Mouse (Mus musculus): ENCODE data around the gene Cacna1g.
A peak's percentile ranks its signal among the peaks of the same experiment; 100 is the strongest.

The Cacna1g gene

DNA sequence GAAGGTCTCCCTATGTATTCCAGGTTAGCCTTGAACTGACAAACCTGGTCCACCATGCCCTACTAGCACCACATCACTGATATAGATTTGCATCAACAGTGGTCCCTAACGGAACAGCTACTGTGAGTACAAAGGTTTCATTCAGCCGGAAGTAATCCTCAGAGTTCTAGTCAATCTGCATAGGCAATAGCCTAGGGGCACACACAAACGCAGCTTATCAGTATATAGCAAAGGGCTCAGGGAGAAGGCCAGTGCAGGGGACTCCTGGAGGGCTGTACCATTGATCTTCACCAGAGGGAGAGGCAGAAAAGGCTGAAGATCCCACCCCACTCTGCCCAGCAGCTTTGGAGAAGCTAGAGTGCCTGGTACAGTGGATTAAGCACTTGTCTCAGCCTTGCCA lies 27.0 kb downstream of the Cacna1g start:
- DNase-seq (ENCODE audit: low spot score in 2 of 2) = no peak

- no peak for DNase-seq (ENCODE audit: low spot score in 2 of 2)
Observed at GRCm38 (mm10) chr11:94445300-94445699, 28.7 kb downstream of the Cacna1g start.

GRCm38 (mm10) chr11:94444829-94445228 lies 29.2 kb downstream of the Cacna1g start:
- DNase-seq (ENCODE audit: low spot score in 2 of 2) = no peak

DNA sequence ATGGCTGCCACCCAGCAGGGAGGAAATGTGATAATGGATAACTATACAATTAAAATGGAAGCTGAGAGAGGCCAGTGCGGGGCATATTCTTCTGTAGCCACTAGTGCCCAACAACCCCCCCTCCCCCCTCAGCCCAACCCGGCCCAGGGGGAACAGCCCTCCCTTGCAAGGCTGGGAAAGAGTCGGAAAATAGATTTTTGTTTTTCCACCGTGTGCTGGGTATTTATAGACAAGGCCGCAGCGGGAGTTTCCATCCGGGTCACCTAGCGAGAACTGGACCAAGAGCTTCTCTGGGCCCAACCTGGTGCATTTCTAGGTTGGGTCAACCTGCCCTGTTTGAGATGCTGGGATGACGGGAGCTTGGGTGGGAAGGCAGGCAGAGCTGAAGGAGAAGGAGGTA lies 32.2 kb downstream of the Cacna1g start:
- DNase-seq (ENCODE audit: low spot score in 2 of 2) = no peak

- DNase-seq (ENCODE audit: low spot score in 2 of 2) = no peak
Observed at GRCm38 (mm10) chr11:94441122-94441521, 32.9 kb downstream of the Cacna1g start.

GRCm38 (mm10) chr11:94440421-94440820 lies 33.6 kb downstream of the Cacna1g start:
- DNase-seq (ENCODE audit: low spot score in 2 of 2) = no peak

GRCm38 (mm10) chr11:94429011-94429651 lies 44.9 kb downstream of the Cacna1g start:
- no peak for DNase-seq (ENCODE audit: low spot score in 2 of 2)

DNA sequence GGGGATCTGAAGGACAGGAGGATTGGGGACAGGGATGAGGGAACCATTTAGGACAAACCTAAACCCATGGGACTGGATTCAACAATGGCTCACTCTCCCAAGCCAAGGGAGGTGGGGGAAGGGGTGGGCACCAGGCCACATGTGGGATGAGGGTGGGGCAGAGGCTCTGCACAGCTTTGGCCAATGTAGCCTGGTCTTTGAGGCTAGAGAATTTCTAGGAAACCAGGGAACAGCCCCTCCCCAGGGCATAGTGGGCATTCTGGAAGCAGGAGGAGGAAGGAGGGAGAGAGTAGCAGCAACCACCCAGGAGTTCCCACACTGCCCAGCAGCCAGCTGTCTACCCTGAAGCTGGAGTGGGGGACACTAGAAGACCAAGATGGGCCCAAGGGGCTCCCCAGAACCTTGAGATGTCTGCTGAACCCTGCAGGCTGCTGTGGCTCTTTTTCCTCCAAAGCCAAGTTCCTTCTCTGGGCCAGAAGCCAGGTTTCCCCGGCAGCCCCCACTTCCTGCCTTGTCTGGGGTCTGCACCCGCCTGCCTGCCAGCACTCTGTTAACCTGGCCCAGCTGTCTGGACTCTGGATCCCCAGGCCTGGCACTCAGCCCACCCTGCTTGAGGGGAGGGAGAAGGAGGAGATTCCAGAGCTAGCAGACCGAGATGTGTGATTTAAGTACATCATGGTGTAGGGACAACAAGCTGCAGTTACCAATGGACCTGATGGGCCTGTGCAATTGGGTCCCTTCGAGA lies 45.7 kb downstream of the Cacna1g start:
- DNase-seq (ENCODE audit: low spot score in 2 of 2) = no peak

- no peak for DNase-seq (ENCODE audit: low spot score in 2 of 2)
Observed at GRCm38 (mm10) chr11:94425656-94426055, 48.3 kb downstream of the Cacna1g start.

- DNase-seq (ENCODE audit: low spot score in 2 of 2) = no peak
Observed at GRCm38 (mm10) chr11:94425215-94425614, 48.8 kb downstream of the Cacna1g start.

DNA sequence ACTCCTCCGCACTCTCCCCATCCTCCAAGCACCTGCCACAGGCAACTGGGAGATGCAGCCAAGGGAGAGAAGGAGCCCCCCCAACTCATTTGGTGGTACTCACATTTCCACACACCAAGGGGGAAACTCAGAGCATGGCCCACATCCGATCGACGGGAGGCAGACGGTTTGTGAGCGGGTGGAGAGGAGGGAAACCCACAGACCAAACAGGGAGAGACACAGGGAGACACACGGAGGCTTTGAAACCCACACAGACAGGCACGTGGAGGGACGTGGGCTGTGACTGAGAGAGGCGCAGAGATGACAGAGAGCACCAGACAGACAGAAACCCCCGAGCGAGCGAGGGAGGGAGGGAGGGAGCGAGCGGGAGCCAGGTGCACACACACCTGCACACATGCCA lies 49.6 kb downstream of the Cacna1g start:
- DNase-seq (ENCODE audit: low spot score in 2 of 2) = no peak

- DNase-seq (ENCODE audit: low spot score in 2 of 2) = no peak
Observed at GRCm38 (mm10) chr11:94423855-94424254, 50.1 kb downstream of the Cacna1g start.

DNA sequence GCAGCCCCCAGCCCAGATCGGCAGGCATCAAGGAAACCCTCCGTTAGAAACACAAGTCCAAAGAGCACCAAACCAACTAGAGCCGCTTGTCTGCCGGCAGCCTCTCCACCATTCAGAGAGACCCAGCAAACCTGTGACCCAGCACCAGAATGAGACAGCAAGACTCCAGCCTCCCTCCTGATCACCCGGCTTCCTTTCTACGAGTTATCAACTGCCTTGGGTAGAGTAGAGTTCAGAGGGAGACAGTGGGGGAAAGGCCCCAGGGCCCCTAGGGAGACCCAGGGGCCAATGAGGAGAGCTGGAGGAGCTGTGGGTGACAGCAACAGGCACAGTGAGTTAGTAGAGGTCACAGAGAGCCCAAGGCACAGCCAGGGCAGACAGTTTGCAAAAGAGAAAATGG lies 53.0 kb downstream of the Cacna1g start:
- no peak for DNase-seq (ENCODE audit: low spot score in 2 of 2)

GRCm38 (mm10) chr11:94420325-94420724 lies 53.7 kb downstream of the Cacna1g start:
- DNase-seq (ENCODE audit: low spot score in 2 of 2) = no peak

GRCm38 (mm10) chr11:94419004-94419727 lies 54.8 kb downstream of the Cacna1g start:
- no peak for DNase-seq (ENCODE audit: low spot score in 2 of 2)

DNA sequence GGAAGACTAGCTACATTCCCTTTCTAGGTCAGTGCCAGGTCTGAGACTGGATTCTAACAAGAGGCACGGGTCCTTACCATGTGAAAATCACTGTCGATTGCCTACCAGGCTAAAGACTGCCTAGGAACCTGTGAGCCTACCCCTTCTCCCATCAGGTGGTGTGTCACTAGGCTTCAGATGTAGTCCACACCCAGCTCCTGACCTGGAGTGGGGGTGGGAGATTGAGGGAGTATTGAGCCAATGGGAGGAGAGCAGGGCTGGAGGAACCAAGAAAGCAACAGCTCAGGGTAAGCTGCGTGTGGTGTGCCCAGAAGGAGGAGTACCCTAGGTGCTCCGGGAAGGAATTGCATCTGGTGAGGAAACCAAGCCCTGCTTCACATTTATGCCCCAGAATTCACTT lies 60.0 kb downstream of the Cacna1g start:
- no peak for DNase-seq (ENCODE audit: low spot score in 2 of 2)

DNA sequence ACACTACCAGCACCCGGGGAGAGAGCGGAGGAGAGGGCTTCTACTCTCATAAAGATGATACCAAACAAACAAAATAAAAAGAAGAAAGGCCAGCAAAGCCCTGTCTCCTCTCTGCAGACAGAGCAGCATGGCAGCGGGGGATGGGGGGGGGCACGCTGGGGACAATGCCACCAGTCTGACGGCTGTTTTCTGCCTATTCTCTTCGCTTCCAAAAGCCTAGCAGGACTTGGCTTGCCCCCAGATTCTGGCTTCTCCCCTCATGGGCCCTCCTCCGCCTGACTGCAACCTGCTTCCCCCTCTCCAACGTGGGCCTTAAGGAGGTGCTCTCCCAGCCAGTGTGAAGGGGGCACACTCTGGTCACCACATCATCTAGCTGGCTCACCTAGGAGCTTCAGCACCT lies 60.5 kb downstream of the Cacna1g start:
- DNase-seq (ENCODE audit: low spot score in 2 of 2) = no peak

DNA sequence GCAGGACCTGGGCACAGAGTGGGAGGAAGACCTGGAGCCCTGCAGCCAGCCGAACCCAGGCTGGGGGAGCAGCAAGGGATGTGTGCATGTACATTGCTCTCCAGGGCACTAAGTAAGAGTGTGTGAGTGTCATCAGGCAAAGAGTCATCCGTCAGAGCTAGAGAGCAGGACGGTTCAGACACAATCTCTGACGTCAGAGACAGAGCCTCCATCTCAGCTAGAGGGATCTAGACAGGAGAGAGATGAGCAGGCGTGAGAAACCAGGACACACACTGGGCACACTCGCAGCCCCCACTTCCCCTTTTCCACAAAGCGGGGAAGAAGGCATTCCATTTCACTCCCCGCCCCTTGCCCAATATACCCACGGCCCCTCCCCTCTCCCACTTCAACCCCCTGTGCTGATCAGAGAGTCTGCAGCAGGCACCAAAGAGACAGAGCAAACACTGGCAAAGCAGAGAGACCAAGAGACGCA lies 61.0 kb downstream of the Cacna1g start:
- no peak for DNase-seq (ENCODE audit: low spot score in 2 of 2)

- DNase-seq (ENCODE audit: low spot score in 2 of 2) = no peak
Observed at GRCm38 (mm10) chr11:94412562-94412961, 61.4 kb downstream of the Cacna1g start.

GRCm38 (mm10) chr11:94407803-94408321 lies 66.1 kb downstream of the Cacna1g start:
- DNase-seq (ENCODE audit: low spot score in 2 of 2) = no peak

GRCm38 (mm10) chr11:94405348-94405747 lies 68.7 kb downstream of the Cacna1g start:
- no peak for DNase-seq (ENCODE audit: low spot score in 2 of 2)

DNA sequence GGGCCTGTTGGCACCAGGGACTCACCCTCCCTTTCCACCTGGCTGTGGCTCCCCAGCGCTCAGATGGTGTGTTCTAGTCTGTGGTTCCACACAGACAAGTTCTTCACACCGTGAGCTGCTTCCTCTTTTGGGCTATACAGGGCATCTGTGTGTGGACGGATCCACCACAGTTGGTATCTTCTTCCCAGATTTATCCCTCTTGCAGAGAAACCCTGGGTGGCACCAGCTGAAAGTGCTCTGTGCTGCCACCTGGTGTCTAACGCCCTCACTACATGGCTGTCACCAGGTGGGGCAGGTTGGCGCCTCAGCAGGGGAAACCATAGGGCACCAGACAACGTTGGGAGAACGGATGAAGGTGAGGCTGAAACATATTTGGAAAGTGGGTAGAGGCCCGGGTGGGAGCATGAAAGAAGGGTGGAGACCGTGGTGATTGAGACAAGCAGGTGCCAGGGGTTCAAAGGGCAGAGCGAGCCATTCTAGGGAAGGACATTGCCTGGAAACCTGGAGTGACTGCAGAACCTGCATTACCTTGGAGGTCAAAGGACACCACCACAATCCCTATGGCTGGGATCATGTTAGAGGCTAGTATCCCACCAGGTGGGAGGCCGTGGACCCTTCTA lies 69.2 kb downstream of the Cacna1g start:
- peak; percentile 48 to 77 for DNase-seq (ENCODE audit: low spot score in 2 of 2)
